Mouse (Mus musculus): ENCODE measurements around the gene Pbrm1. TPM values are rescaled to one million over a fixed set of nuclear protein-coding genes. Genes with fewer than 3 reads are reported as not detected.
A peak's percentile ranks its signal among the peaks of the same experiment; 100 is the strongest.

Gene Pbrm1
- polyA plus RNA-seq, 1 experiment from 2014 or later = 105 TPM

- Histone ChIP-seq H3K36me3 (replicated peaks; ENCODE audit: control insufficient read depth, insufficient read depth) (peaks cover 38% of the 10 kb centered on the region), H3K4me2 (replicated peaks) (peak within 1 kb of the TSS; percentile 22; the same call in 1 of the 2 replicates), H3K9ac (peak within 1 kb of the TSS; percentile 8; the same call in 1 of the 2 replicates), H3K27me3 (ENCODE audit: control insufficient read depth, insufficient read depth, low read length) (no peaks in the 10 kb centered on the region), H3K4me1 (replicated peaks; ENCODE audit: control insufficient read depth, insufficient read depth, low read length) (0 out of 2 replicates have a peak, but pooled peaks cover 8% of the 10 kb centered on the region), H3K27ac (no peak within 1 kb of the TSS; the same call in 1 of the 2 replicates), H3K4me3 (replicated peaks; ENCODE audit: low read length) (peak within 1 kb of the TSS; percentile 7; the same call in 1 of the 2 replicates), H3K9me3 (ENCODE audit: control insufficient read depth, low read length) (no peaks in the 10 kb centered on the region)
- DNase-seq (ENCODE audit: low spot score) (no peak), ATAC-seq (ENCODE audit: low FRiP score) (no peak)
- 62% methylated on average over 10 of the region's 10 CpGs for WGBS
Observed at GRCm38 (mm10) chr14:31168425-31168824, 149.5 kb downstream of the Pbrm1 start, which contains the start of gene Stab1. Gene Stab1 (minus strand): TSS chr14:31168641.

- H3K27me3 ChIP-seq (ENCODE audit: control insufficient read depth, insufficient read depth, low read length) = no peaks in the 10 kb centered on the region
- peaks cover 49% of the 10 kb centered on the region for H3K36me3 ChIP-seq (replicated peaks; ENCODE audit: control insufficient read depth, insufficient read depth)
- H3K4me2 ChIP-seq (replicated peaks) = no peak overlapping the region
- 0 out of 2 replicates have a peak, but pooled peaks cover 8% of the 10 kb centered on the region for H3K4me1 ChIP-seq (replicated peaks; ENCODE audit: control insufficient read depth, insufficient read depth, low read length)
- WGBS = 83% methylated on average over 6 of the region's 6 CpGs
- no peak overlapping the region for H3K4me3 ChIP-seq (replicated peaks; ENCODE audit: low read length)
- DNase-seq (ENCODE audit: low spot score) = no peak
- no peaks in the 10 kb centered on the region for H3K9me3 ChIP-seq (ENCODE audit: control insufficient read depth, low read length)
- ATAC-seq (ENCODE audit: low FRiP score) = no peak
- H3K27ac ChIP-seq = no peak overlapping the region
- no peak overlapping the region for H3K9ac ChIP-seq
Observed at GRCm38 (mm10) chr14:31169508-31169907, 150.6 kb downstream of the Pbrm1 start.

GRCm38 (mm10) chr14:31170963-31171362, 152.0 kb downstream of the Pbrm1 start:
- Histone ChIP-seq H3K9me3 (ENCODE audit: control insufficient read depth, low read length) (no peaks in the 10 kb centered on the region), H3K36me3 (replicated peaks; ENCODE audit: control insufficient read depth, insufficient read depth) (peaks cover 64% of the 10 kb centered on the region)

More at GRCm38 (mm10) chr14:31170963-31171362, 152.0 kb downstream of the Pbrm1 start:
- no peak for ATAC-seq (ENCODE audit: low FRiP score)
- no peak overlapping the region for H3K4me3 ChIP-seq (replicated peaks; ENCODE audit: low read length)
- 0 out of 2 replicates have a peak, but pooled peaks cover 8% of the 10 kb centered on the region for H3K4me1 ChIP-seq (replicated peaks; ENCODE audit: control insufficient read depth, insufficient read depth, low read length)
- no peaks in the 10 kb centered on the region for H3K27me3 ChIP-seq (ENCODE audit: control insufficient read depth, insufficient read depth, low read length)
- peak overlapping the region; percentile 47; the same call in 1 of the 2 replicates for H3K27ac ChIP-seq
- no peak overlapping the region for H3K9ac ChIP-seq
- H3K4me2 ChIP-seq (replicated peaks) = no peak overlapping the region
- 75% methylated on average over 13 of the region's 13 CpGs for WGBS
- DNase-seq (ENCODE audit: low spot score) = no peak

Other genes starting within 250 kb of the Pbrm1 start
- gene Tmem110, start 193.5 kb upstream of the Pbrm1 start, polyA plus RNA-seq (2014; fragmentation: Nextera tagmentation; extraction: Ambion mirVana) = 21.6 and 24.0 TPM in 2 replicates
- gene Mustn1, start 139.9 kb upstream of the Pbrm1 start, polyA plus RNA-seq (2014; fragmentation: Nextera tagmentation; extraction: Ambion mirVana) = 0.67 and 1.5 TPM in 2 replicates
- not detected in 2 replicates for gene Itih4, start 132.7 kb upstream of the Pbrm1 start, polyA plus RNA-seq (2014; fragmentation: Nextera tagmentation; extraction: Ambion mirVana)
- gene Itih3, start 95.4 kb upstream of the Pbrm1 start, polyA plus RNA-seq (2014; fragmentation: Nextera tagmentation; extraction: Ambion mirVana) = 2.5 and 3.1 TPM in 2 replicates
- not detected in 2 replicates for gene Itih1, start 75.8 kb upstream of the Pbrm1 start, polyA plus RNA-seq (2014; fragmentation: Nextera tagmentation; extraction: Ambion mirVana)
- gene Nek4, start 67.8 kb upstream of the Pbrm1 start, polyA plus RNA-seq (2014; fragmentation: Nextera tagmentation; extraction: Ambion mirVana) = 13.4 and 14.1 TPM in 2 replicates
- gene Glt8d1, start 17.7 kb upstream of the Pbrm1 start, polyA plus RNA-seq (2014; fragmentation: Nextera tagmentation; extraction: Ambion mirVana) = 59.5 and 64.4 TPM in 2 replicates
- 315 and 357 TPM in 2 replicates for gene Spcs1, start 17.5 kb upstream of the Pbrm1 start, polyA plus RNA-seq (2014; fragmentation: Nextera tagmentation; extraction: Ambion mirVana)
- 43.2 and 44.6 TPM in 2 replicates for gene Gnl3, start within 50 bp of the Pbrm1 start, polyA plus RNA-seq (2014; fragmentation: Nextera tagmentation; extraction: Ambion mirVana)
- 55.5 and 77.7 TPM in 2 replicates for gene Smim4, start 109.8 kb downstream of the Pbrm1 start, polyA plus RNA-seq (2014; fragmentation: Nextera tagmentation; extraction: Ambion mirVana)
- gene Nt5dc2, start 111.9 kb downstream of the Pbrm1 start, polyA plus RNA-seq (2014; fragmentation: Nextera tagmentation; extraction: Ambion mirVana) = 260 and 277 TPM in 2 replicates
- gene Stab1, start 149.5 kb downstream of the Pbrm1 start, polyA plus RNA-seq (2014; fragmentation: Nextera tagmentation; extraction: Ambion mirVana) = 17.9 and 27.6 TPM in 2 replicates
- 2.4 and 3.2 TPM in 2 replicates for gene Tnnc1, start 189.2 kb downstream of the Pbrm1 start, polyA plus RNA-seq (2014; fragmentation: Nextera tagmentation; extraction: Ambion mirVana)
- gene Nisch, start 197.8 kb downstream of the Pbrm1 start, polyA plus RNA-seq (2014; fragmentation: Nextera tagmentation; extraction: Ambion mirVana) = 304 and 309 TPM in 2 replicates
- 0.27 and 0.32 TPM in 2 replicates for gene Sema3g, start 198.7 kb downstream of the Pbrm1 start, polyA plus RNA-seq (2014; fragmentation: Nextera tagmentation; extraction: Ambion mirVana)
- gene Phf7, start 232.2 kb downstream of the Pbrm1 start, polyA plus RNA-seq (2014; fragmentation: Nextera tagmentation; extraction: Ambion mirVana) = 10.4 and 10.7 TPM in 2 replicates
- gene Bap1, start 232.3 kb downstream of the Pbrm1 start, polyA plus RNA-seq (2014; fragmentation: Nextera tagmentation; extraction: Ambion mirVana) = 93.3 and 94.1 TPM in 2 replicates

Data from hindbrain, embryonic 14.5 days (tissue).